Comparison of ENCODE assay signal across 9 mouse cellular contexts in the genomic region with DNA sequence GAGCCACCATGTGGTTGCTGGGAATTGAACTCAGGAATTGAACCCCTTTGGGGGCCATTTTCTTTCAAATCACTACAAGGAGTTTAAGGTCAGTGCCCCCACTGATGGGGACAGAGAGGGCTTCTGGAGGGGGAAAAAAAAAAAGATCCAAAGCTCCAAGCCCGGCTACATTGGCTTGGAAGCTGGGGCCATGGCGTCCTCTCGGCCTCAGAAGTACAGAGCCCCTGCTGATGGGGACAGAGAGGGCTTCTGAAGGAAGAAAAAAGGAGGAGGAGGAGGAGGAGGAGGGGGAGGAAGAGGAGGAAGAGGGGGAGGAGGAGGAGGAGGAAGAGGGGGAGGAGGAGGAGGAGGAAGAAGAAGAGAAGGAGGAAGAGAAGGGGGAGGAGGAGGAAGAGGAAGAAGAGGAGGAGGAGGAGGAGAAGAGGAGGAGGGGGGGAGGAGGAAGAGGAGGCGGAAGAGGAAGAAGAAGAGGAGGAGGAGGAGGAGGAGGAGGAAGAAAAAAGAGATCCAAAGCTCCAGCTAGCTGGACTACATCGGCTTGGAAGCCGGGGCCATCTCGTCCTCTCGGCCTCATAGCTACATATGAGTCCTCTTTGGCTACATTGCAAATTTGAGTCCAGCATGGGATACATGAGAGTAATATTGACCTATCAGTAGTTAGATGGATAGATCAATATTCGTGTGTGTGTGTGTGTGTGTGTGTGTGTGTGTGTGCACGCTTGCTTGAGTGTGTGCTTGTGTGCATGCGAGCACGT. TPM values are rescaled to one million over a fixed set of nuclear protein-coding genes. Genes with fewer than 3 reads are reported as not detected.
A peak's percentile ranks its signal among the peaks of the same experiment; 100 is the strongest.
DNase-seq lines count a peak whose midpoint lies in the region; ATAC-seq lines count a peak whose summit lies in the region.
"Had no signal": no experiment of that assay in that cellular context is flagged by ENCODE, and none has a peak within 500 bp of the region (broad histone marks: within the 10 kb centered on the region; RNA-seq: fewer than 3 reads in every experiment).

No protein-coding gene starts in this region.

- peak; percentile 98 for ATAC-seq in granulocyte monocyte progenitor cell, adult 5-6 weeks (replicated peaks; ENCODE audit: poor library complexity, severe bottlenecking)

- DNase-seq in adrenal gland, adult (ENCODE audit: inconsistent age in 2 of 2, low spot score in 1 of 2), result peak; percentile 63 to 65
- no peak for DNase-seq in adrenal gland, adult 8-10 months
- DNase-seq in ES-CJ7 (ENCODE audit: low read depth, low spot score), result peak; percentile 79
- DNase-seq in cerebellum, adult 11-12 months, result peak; percentile 25
- peak; percentile 91 for DNase-seq in kidney, postnatal 10 days
- DNase-seq in lung, postnatal 10 days, result peak; percentile 86
- peak; percentile 25 to 42 for DNase-seq in spleen, postnatal 36 days (ENCODE audit: low spot score in 2 of 2)

RNA-seq across cellular contexts. Expression of a gene that starts 15.9 kb away (rescaled TPM):
- total RNA-seq in adrenal gland, adult 8-10 months (2022), result 10 to 100 TPM; 54.3 to 63.3 (median 58.9) TPM
- total RNA-seq in granulocyte monocyte progenitor cell, adult 5-6 weeks (2014; fragmentation: Nextera tagmentation), result 71.1 and 85.6 TPM in 2 replicates
- 155 and 169 TPM in 2 replicates for total RNA-seq in granulocyte monocyte progenitor cell, adult 5-6 weeks (2017)

RNA-seq across cellular contexts. Expression of a gene that starts 59.1 kb away (rescaled TPM):
- total RNA-seq in adrenal gland, adult 8-10 months (2022), result not detected
- not detected in 2 replicates for total RNA-seq in granulocyte monocyte progenitor cell, adult 5-6 weeks (2014; fragmentation: Nextera tagmentation)
- not detected in 2 replicates for total RNA-seq in granulocyte monocyte progenitor cell, adult 5-6 weeks (2017)
- total RNA-seq: layer of hippocampus, postnatal 36 days had no signal
